Mouse (Mus musculus) naive thymus-derived CD4-positive, alpha-beta T cell, adult 5 months (primary cell): Measurements from ENCODE around the gene Olfr1445. TPM values are rescaled to one million over a fixed set of nuclear protein-coding genes. Genes with fewer than 3 reads are reported as not detected.

Source experiments
- polyA plus RNA-seq: library from polyadenylated mRNA; unstranded; fragments of 100-300 nt; shearing (Covaris generic); gene quantifications from one replicate; pipeline ENCODE4 v1.2.1, GENCODE M21; 2017

The Olfr1445 gene
- polyA plus RNA-seq = not detected

DNA sequence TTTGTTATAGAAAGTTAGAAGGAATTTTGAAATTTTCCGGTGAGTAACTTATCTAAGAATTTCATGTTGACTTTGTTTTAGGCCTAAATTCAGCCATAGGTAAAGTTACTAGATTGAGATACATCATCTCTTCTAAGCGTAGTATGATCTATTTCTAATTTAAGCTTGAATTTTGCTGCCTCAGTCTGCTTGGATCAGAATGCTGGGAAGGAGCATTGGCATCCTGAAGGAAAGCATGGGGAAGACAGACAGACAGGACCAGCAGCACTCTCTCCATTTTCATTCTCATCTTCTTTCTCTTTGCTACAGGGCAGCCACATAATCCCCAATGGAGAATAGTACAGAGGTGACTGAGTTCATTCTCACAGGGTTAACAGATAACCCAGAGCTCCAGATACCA is at the start of gene Olfr1445:
Olfr1445 (plus strand) TSS at position 301 of the 400 bp plus-strand sequence.

DNA sequence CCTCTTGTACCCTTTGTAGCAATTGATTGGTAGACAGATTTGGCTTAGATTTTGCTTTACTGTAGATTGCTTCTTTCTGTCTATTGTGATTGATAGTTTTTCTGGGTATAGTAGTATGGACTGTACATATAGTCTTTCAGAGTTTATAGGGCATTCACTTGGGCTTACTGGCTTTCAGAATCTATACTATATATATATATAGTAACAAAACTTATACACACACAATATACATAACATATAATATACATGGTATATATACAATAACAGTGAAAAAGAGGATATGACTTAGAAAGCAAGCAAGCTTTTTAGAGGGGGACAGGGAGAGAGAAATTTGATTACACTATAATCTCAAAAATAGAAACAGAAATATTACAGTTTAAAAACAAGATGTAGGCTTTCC is 37.3 kb upstream of the Olfr1445 start, which contains the start of gene Gm5244:
Gm5244 (plus strand) TSS at position 301 of the 400 bp plus-strand sequence.

DNA sequence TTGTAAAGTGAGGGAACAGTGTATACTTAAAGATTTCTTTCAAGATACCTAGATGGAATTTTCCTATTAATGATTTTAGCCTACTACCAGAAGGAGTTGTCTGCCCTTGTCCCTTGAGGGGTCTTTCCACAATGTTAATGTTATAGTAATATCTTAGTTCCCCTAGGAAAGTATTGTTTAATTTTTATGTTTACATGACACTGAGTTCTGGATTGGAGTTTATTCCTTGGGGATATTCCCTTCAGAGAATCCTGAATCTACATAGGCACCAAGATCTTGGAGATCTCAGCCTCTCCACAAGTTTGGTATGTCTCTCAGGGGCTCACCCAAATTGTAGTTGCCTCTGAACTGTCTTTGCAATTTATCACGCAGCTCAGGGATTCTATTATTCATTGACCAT is 26.7 kb upstream of the Olfr1445 start, which contains the start of gene Olfr1444:
Olfr1444 (plus strand) TSS at position 301 of the 400 bp plus-strand sequence.

DNA sequence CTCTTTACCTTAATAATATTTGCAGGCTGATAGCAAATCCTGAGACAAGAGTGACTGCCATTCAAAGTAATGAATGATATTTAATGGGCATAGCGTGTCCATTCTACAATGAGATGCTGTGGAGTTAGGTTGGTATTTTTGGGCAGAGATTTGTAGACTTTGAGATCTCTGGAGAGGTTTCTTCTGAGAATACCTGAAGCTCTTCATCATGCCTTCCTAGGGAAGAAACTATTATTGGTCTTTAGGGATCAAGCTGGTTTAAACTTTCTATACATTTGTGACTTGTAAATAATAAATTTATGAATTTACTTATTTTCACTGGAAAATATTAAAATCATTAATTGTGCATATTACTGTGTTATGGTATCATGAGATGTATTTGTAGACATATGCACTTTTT is 9.8 kb downstream of the Olfr1445 start, which contains the start of gene Olfr1446:
Olfr1446 (minus strand) TSS at position 101 of the 400 bp plus-strand sequence.

DNA sequence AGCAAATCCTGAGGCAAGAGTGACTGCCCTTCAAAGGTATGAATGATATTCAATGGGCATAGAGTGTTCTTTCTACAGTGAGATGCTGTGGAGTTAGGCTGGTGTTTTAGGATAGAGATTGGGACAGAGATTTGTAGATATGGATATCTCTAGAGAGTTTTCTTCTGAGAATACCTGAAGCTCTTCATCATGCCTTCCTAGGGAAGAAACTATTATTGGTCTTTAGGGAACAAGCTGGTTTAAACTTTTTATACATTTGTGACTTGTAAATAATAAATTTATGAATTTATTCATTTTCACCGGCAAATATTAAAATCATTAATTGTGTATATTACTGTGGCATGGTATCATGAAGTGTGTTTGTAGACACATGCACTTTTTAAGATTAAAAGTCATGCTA is 20.0 kb downstream of the Olfr1445 start, which contains the start of gene Olfr1447:
Olfr1447 (minus strand) TSS at position 101 of the 400 bp plus-strand sequence.

GRCm38 (mm10) chr19:12924319-12924718 is 40.7 kb downstream of the Olfr1445 start, which contains the start of gene Olfr1448:
TSS of gene Olfr1448 (minus strand) at chr19:12924419.

DNA sequence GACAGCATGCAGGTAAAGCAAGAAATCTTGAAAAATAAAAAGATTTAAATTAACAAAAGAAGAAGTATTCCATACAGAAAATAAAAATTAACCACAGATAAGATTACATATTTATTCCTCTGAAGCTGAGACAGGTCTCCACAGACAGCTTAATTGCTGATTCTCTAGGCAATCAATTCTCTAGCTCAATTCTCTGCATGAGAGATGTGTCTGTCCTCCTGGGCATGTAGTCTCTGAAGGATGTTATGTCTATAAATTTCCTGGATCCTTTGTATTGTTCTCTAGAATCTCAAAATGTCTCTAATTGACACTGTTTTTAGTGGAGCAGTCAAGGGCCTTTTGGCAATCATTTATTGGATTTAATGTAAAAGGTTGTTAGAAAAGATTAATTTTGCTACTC is 46.9 kb downstream of the Olfr1445 start, which contains the start of gene Olfr1449:
Olfr1449 (plus strand) TSS at position 301 of the 400 bp plus-strand sequence.

Other genes with a start within 250 kb of the Olfr1445 start
- gene Olfr1442, start 213.4 kb upstream of the Olfr1445 start, polyA plus RNA-seq = not detected
- gene Olfr1443, start 205.7 kb upstream of the Olfr1445 start, polyA plus RNA-seq = not detected
- gene Keg1, start 188.1 kb upstream of the Olfr1445 start, polyA plus RNA-seq = not detected
- gene Cntf, start 118.2 kb upstream of the Olfr1445 start, polyA plus RNA-seq = 0.35 TPM
- gene Zfp91, start 87.7 kb upstream of the Olfr1445 start, polyA plus RNA-seq = 20.9 TPM
- 66.7 TPM for gene Lpxn, start 87.7 kb upstream of the Olfr1445 start, polyA plus RNA-seq
- gene Gm5244, start 37.2 kb upstream of the Olfr1445 start, polyA plus RNA-seq = not detected
- 0.31 TPM for gene Olfr1444, start 26.6 kb upstream of the Olfr1445 start, polyA plus RNA-seq
- 0.34 TPM for gene Olfr1446, start 9.7 kb downstream of the Olfr1445 start, polyA plus RNA-seq
- gene Olfr1447, start 19.9 kb downstream of the Olfr1445 start, polyA plus RNA-seq = not detected
- gene Olfr1448, start 40.6 kb downstream of the Olfr1445 start, polyA plus RNA-seq = not detected
- gene Olfr1449, start 47.0 kb downstream of the Olfr1445 start, polyA plus RNA-seq = not detected
- not detected for gene Olfr1450, start 66.4 kb downstream of the Olfr1445 start, polyA plus RNA-seq
- 0.20 TPM for gene Olfr1451, start 111.2 kb downstream of the Olfr1445 start, polyA plus RNA-seq
- not detected for gene Olfr1453, start 144.5 kb downstream of the Olfr1445 start, polyA plus RNA-seq
- not detected for gene Olfr1454, start 176.8 kb downstream of the Olfr1445 start, polyA plus RNA-seq
- gene Olfr1457, start 214.0 kb downstream of the Olfr1445 start, polyA plus RNA-seq = not detected
- gene Olfr1458, start 222.9 kb downstream of the Olfr1445 start, polyA plus RNA-seq = not detected